Mouse (Mus musculus) kidney, adult 18-20 months (tissue): ENCODE results near the gene Sfn.
A peak's percentile ranks its signal among the peaks of the same experiment; 100 is the strongest.

ENCODE experiments used
- DNase-seq: peaks from one replicate; pipeline ENCODE4 v3.0.0; 2021

The Sfn gene

GRCm38 (mm10) chr4:133574843-133575202 is 27.1 kb downstream of the Sfn start:
- no peak for DNase-seq

- DNase-seq = peak; percentile 96
Measured at GRCm38 (mm10) chr4:133574070-133574842, 27.7 kb downstream of the Sfn start, which contains the start of gene Gpatch3. Gene Gpatch3, plus strand, starts transcription at chr4:133574745.

GRCm38 (mm10) chr4:133570066-133570466 is 31.9 kb downstream of the Sfn start:
- DNase-seq = peak; percentile 76

- no peak for DNase-seq
Measured at GRCm38 (mm10) chr4:133569291-133570065, 32.5 kb downstream of the Sfn start.

- no peak for DNase-seq
Measured at GRCm38 (mm10) chr4:133567251-133567650, 34.7 kb downstream of the Sfn start.

- peak; percentile 84 for DNase-seq
Measured at GRCm38 (mm10) chr4:133563123-133563571, 38.8 kb downstream of the Sfn start.

GRCm38 (mm10) chr4:133561622-133562021 is 40.3 kb downstream of the Sfn start:
- DNase-seq = no peak

- no peak for DNase-seq
Measured at GRCm38 (mm10) chr4:133559846-133560245, 42.1 kb downstream of the Sfn start.

GRCm38 (mm10) chr4:133557041-133557717 is 44.8 kb downstream of the Sfn start:
- peak; percentile 69 for DNase-seq

GRCm38 (mm10) chr4:133553448-133554330 is 48.3 kb downstream of the Sfn start:
- DNase-seq = peak; percentile 27

- peak; percentile 36 for DNase-seq
Measured at GRCm38 (mm10) chr4:133552768-133553447, 49.1 kb downstream of the Sfn start, which contains the start of gene Nr0b2. Gene Nr0b2, plus strand, starts transcription at chr4:133553376.

- DNase-seq = no peak
Measured at GRCm38 (mm10) chr4:133552029-133552428, 49.9 kb downstream of the Sfn start.
